Mouse (Mus musculus): ENCODE measurements around the gene Ascc2. TPM values are rescaled to one million over a fixed set of nuclear protein-coding genes. Genes with fewer than 3 reads are reported as not detected.

The Ascc2 gene
- polyA plus RNA-seq, 1 experiment from 2014 or later: 33.8 TPM

DNA sequence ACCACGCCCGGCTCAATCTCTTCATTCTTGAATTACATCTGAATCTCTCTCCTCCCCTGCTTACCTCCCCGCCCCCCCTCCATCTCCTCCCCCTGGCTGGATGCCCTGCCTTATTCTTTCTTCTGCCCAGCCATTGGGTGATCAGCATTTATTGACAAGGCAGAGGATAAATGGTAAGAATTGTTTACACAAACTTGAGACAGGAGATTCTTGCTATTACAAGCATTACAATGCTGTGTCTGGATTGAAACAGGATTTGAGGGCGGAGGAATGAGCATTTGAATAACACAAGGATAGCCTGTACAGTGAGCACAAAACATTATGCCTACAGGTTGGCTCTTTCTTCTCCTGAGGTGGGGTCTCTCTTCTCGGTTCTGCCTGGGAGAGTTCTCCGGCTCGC is 52.8 kb downstream of the Ascc2 start:
- Histone ChIP-seq H3K4me2 (replicated peaks; ENCODE audit: low read depth, low read length) (no peak overlapping the region), H3K9ac (replicated peaks; ENCODE audit: low read depth, low read length) (no peak overlapping the region), H3K4me3 (ENCODE audit: low read depth, low read length) (no peak overlapping the region), H3K27ac (ENCODE audit: low read length) (no peak overlapping the region), H3K4me1 (ENCODE audit: control insufficient read depth, insufficient read depth, low read length) (no peaks in the 10 kb centered on the region), H3K9me3 (ENCODE audit: control insufficient read depth, low read depth, low read length) (no peaks in the 10 kb centered on the region), H3K36me3 (ENCODE audit: control insufficient read depth, insufficient read depth, low read length) (no peaks in the 10 kb centered on the region), H3K27me3 (ENCODE audit: control insufficient read depth, insufficient read depth, low read length) (no peaks in the 10 kb centered on the region)
- 76% methylated on average over 7 of the region's 7 CpGs for WGBS
- ATAC-seq (ENCODE audit: insufficient number of reproducible peaks, insufficient read depth, low FRiP score, low read depth): no peak

DNA sequence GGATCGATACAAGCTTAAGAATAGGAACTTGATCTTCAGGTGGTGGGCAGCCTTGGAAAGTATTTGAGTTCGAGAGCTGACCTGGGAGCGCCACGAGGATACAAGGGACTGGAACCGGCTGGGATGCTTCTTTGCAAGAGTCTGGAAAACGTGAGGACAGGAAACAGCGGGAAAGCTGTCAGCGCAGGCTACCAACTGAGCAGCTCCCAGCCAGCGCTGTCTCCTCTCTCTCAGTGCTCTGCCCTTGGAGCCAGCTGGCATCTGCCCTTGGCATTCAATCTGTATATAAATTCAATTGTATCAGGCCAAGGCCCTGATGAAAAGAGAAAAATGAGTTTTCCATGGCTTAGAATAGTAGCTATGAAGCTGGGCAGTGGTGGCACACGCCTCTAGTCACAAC is 53.7 kb downstream of the Ascc2 start:
- no peak overlapping the region for H3K4me3 ChIP-seq (ENCODE audit: low read depth, low read length)
- H3K9ac ChIP-seq (replicated peaks; ENCODE audit: low read depth, low read length): no peak overlapping the region
- no peak overlapping the region for H3K4me2 ChIP-seq (replicated peaks; ENCODE audit: low read depth, low read length)
- no peaks in the 10 kb centered on the region for H3K27me3 ChIP-seq (ENCODE audit: control insufficient read depth, insufficient read depth, low read length)
- H3K4me1 ChIP-seq (ENCODE audit: control insufficient read depth, insufficient read depth, low read length): no peaks in the 10 kb centered on the region
- no peak overlapping the region for H3K27ac ChIP-seq (ENCODE audit: low read length)
- ATAC-seq (ENCODE audit: insufficient number of reproducible peaks, insufficient read depth, low FRiP score, low read depth): no peak
- H3K9me3 ChIP-seq (ENCODE audit: control insufficient read depth, low read depth, low read length): no peaks in the 10 kb centered on the region
- H3K36me3 ChIP-seq (ENCODE audit: control insufficient read depth, insufficient read depth, low read length): no peaks in the 10 kb centered on the region
- 63% methylated on average over 10 of the region's 10 CpGs for WGBS

DNA sequence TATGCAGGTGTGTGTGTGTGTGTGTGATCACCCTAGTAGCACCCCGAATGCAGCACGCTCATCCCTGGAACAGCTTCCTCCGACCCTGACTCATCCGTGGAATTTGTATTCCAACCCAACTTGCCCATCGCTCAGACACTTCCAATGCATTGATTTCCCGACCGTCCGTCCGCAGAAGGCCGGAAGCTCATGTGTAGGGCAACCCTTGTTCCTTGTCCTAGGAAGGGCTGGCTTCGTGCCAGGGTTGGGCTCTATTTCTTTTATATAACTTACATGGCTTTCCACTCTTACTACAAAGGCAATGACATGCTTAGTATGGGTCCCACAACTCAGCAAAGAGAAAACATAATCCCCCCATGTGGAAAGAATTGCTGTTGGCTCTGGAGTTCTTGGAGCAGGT is 54.6 kb downstream of the Ascc2 start:
- no peaks in the 10 kb centered on the region for H3K36me3 ChIP-seq (ENCODE audit: control insufficient read depth, insufficient read depth, low read length)
- WGBS: 90% methylated on average over 11 of the region's 11 CpGs
- H3K9ac ChIP-seq (replicated peaks; ENCODE audit: low read depth, low read length): no peak overlapping the region
- no peak overlapping the region for H3K27ac ChIP-seq (ENCODE audit: low read length)
- no peaks in the 10 kb centered on the region for H3K27me3 ChIP-seq (ENCODE audit: control insufficient read depth, insufficient read depth, low read length)
- no peaks in the 10 kb centered on the region for H3K9me3 ChIP-seq (ENCODE audit: control insufficient read depth, low read depth, low read length)
- no peak overlapping the region for H3K4me2 ChIP-seq (replicated peaks; ENCODE audit: low read depth, low read length)
- no peaks in the 10 kb centered on the region for H3K4me1 ChIP-seq (ENCODE audit: control insufficient read depth, insufficient read depth, low read length)
- ATAC-seq (ENCODE audit: insufficient number of reproducible peaks, insufficient read depth, low FRiP score, low read depth): no peak
- no peak overlapping the region for H3K4me3 ChIP-seq (ENCODE audit: low read depth, low read length)

- Histone ChIP-seq H3K36me3 (ENCODE audit: control insufficient read depth, insufficient read depth, low read length) (peaks cover 18% of the 10 kb centered on the region), H3K4me3 (ENCODE audit: low read depth, low read length) (no peak overlapping the region), H3K27ac (ENCODE audit: low read length) (no peak overlapping the region), H3K9me3 (ENCODE audit: control insufficient read depth, low read depth, low read length) (no peaks in the 10 kb centered on the region), H3K27me3 (ENCODE audit: control insufficient read depth, insufficient read depth, low read length) (no peaks in the 10 kb centered on the region), H3K4me1 (ENCODE audit: control insufficient read depth, insufficient read depth, low read length) (no peaks in the 10 kb centered on the region), H3K9ac (replicated peaks; ENCODE audit: low read depth, low read length) (no peak overlapping the region), H3K4me2 (replicated peaks; ENCODE audit: low read depth, low read length) (no peak overlapping the region)
- WGBS: 33% methylated on average over 7 of the region's 7 CpGs
- no peak for ATAC-seq (ENCODE audit: insufficient number of reproducible peaks, insufficient read depth, low FRiP score, low read depth)
Measured at GRCm38 (mm10) chr11:4697043-4697983, 59.8 kb downstream of the Ascc2 start.

- H3K4me1 ChIP-seq (ENCODE audit: control insufficient read depth, insufficient read depth, low read length): peaks cover 11% of the 10 kb centered on the region
- no peak overlapping the region for H3K9ac ChIP-seq (replicated peaks; ENCODE audit: low read depth, low read length)
- no peak for ATAC-seq (ENCODE audit: insufficient number of reproducible peaks, insufficient read depth, low FRiP score, low read depth)
- WGBS: 73% methylated on average over 8 of the region's 8 CpGs
- H3K36me3 ChIP-seq (ENCODE audit: control insufficient read depth, insufficient read depth, low read length): peaks cover 18% of the 10 kb centered on the region
- H3K4me3 ChIP-seq (ENCODE audit: low read depth, low read length): no peak overlapping the region
- no peak overlapping the region for H3K4me2 ChIP-seq (replicated peaks; ENCODE audit: low read depth, low read length)
- no peaks in the 10 kb centered on the region for H3K9me3 ChIP-seq (ENCODE audit: control insufficient read depth, low read depth, low read length)
- no peaks in the 10 kb centered on the region for H3K27me3 ChIP-seq (ENCODE audit: control insufficient read depth, insufficient read depth, low read length)
- no peak overlapping the region for H3K27ac ChIP-seq (ENCODE audit: low read length)
Measured at GRCm38 (mm10) chr11:4700726-4701125, 63.2 kb downstream of the Ascc2 start.

- Histone ChIP-seq H3K9me3 (ENCODE audit: control insufficient read depth, low read depth, low read length) (no peaks in the 10 kb centered on the region), H3K27ac (ENCODE audit: low read length) (no peak overlapping the region), H3K27me3 (ENCODE audit: control insufficient read depth, insufficient read depth, low read length) (no peaks in the 10 kb centered on the region), H3K4me1 (ENCODE audit: control insufficient read depth, insufficient read depth, low read length) (peaks cover 11% of the 10 kb centered on the region), H3K9ac (replicated peaks; ENCODE audit: low read depth, low read length) (peak overlapping the region; percentile 87), H3K4me3 (ENCODE audit: low read depth, low read length) (peak overlapping the region; percentile 80), H3K36me3 (ENCODE audit: control insufficient read depth, insufficient read depth, low read length) (peaks cover 18% of the 10 kb centered on the region), H3K4me2 (replicated peaks; ENCODE audit: low read depth, low read length) (peak overlapping the region; percentile 80)
- no peak for ATAC-seq (ENCODE audit: insufficient number of reproducible peaks, insufficient read depth, low FRiP score, low read depth)
- 6% methylated on average over 12 of the region's 12 CpGs for WGBS
Measured at GRCm38 (mm10) chr11:4703688-4704071, 66.1 kb downstream of the Ascc2 start.

GRCm38 (mm10) chr11:4704072-4704964 is 66.8 kb downstream of the Ascc2 start, which contains the start of the genes Uqcr10 and Zmat5:
Gene Uqcr10 (minus strand): TSS chr11:4704342.
Gene Zmat5 (plus strand): TSS chr11:4704678.
- Histone ChIP-seq H3K27ac (ENCODE audit: low read length) (peak within 1 kb of the TSS; percentile 45; the same call in 1 of the 2 replicates), H3K36me3 (ENCODE audit: control insufficient read depth, insufficient read depth, low read length) (peaks cover 18% of the 10 kb centered on the region), H3K27me3 (ENCODE audit: control insufficient read depth, insufficient read depth, low read length) (no peaks in the 10 kb centered on the region), H3K4me2 (replicated peaks; ENCODE audit: low read depth, low read length) (peak within 1 kb of the TSS; percentile 80), H3K9ac (replicated peaks; ENCODE audit: low read depth, low read length) (peak within 1 kb of the TSS; percentile 87), H3K9me3 (ENCODE audit: control insufficient read depth, low read depth, low read length) (no peaks in the 10 kb centered on the region), H3K4me1 (ENCODE audit: control insufficient read depth, insufficient read depth, low read length) (peaks cover 11% of the 10 kb centered on the region), H3K4me3 (ENCODE audit: low read depth, low read length) (peak within 1 kb of the TSS; percentile 80)
- ATAC-seq (ENCODE audit: insufficient number of reproducible peaks, insufficient read depth, low FRiP score, low read depth): peak; percentile 97
- WGBS: under 1% methylated on average over 47 of the region's 47 CpGs

DNA sequence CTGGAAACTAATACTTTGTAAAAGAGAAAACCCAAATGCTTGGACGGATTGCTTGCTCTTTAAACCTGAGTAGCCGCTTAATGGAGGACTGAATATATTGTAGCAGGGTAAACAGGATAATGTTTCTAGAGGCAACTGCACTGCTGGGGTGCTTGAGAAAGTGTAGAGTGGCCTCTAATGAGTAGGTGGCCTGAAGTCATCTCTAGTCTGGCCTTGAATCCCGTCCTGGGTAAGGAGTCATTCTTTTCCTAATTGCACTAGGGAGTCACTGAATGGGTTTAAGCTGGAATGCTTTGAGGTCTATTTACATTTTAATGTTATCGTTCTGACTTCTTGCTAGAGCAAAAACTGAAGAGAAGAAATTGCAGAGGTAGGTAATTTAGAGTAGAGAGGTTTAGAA is 67.6 kb downstream of the Ascc2 start:
- Histone ChIP-seq H3K4me1 (ENCODE audit: control insufficient read depth, insufficient read depth, low read length) (peaks cover 11% of the 10 kb centered on the region), H3K9me3 (ENCODE audit: control insufficient read depth, low read depth, low read length) (no peaks in the 10 kb centered on the region), H3K27ac (ENCODE audit: low read length) (peak overlapping the region; percentile 45; the same call in 1 of the 2 replicates), H3K36me3 (ENCODE audit: control insufficient read depth, insufficient read depth, low read length) (peaks cover 18% of the 10 kb centered on the region), H3K4me3 (ENCODE audit: low read depth, low read length) (peak overlapping the region; percentile 80), H3K9ac (replicated peaks; ENCODE audit: low read depth, low read length) (peak overlapping the region; percentile 53), H3K4me2 (replicated peaks; ENCODE audit: low read depth, low read length) (peak overlapping the region; percentile 80), H3K27me3 (ENCODE audit: control insufficient read depth, insufficient read depth, low read length) (no peaks in the 10 kb centered on the region)
- 6% methylated on average over 4 of the region's 4 CpGs for WGBS
- no peak for ATAC-seq (ENCODE audit: insufficient number of reproducible peaks, insufficient read depth, low FRiP score, low read depth)

Measured in stomach, embryonic 14.5 days (tissue).